Mouse (Mus musculus) CH12.LX (cell line): ENCODE measurements around the gene Gm17019.
"Not testable (repeated sequence)": the region's sequence is repeated elsewhere in the genome, so short reads cannot be mapped to it uniquely, and the experiment has no call there.

Experiments
- CTCF ChIP-seq, 2 experiments: IDR thresholded peaks in 1 of 2; conservative IDR thresholded peaks in 1 of 2; 2 replicates each; pipeline ENCODE4 v1.5.1; 2011 to 2012; ENCODE audit warnings: low read depth in 2 of 2, low read length in 2 of 2, improper control_type of control experiment in 1 of 2, inconsistent platforms in 1 of 2, mild to moderate bottlenecking in 1 of 2, moderate library complexity in 1 of 2
- ETS1 ChIP-seq: conservative IDR thresholded peaks from 2 replicates; pipeline ENCODE4 v1.6.1; 2012; ENCODE audit warnings: low read depth, mild to moderate bottlenecking, inconsistent platforms, low read length, improper control_type of control experiment, moderate library complexity
- HCFC1 ChIP-seq: IDR thresholded peaks from 2 replicates; pipeline ENCODE4 v1.6.1; 2012; ENCODE audit warnings: low read depth, mild to moderate bottlenecking, inconsistent platforms, low read length, improper control_type of control experiment
- POLR2A ChIP-seq: IDR thresholded peaks from 2 replicates; pipeline ENCODE4 v1.6.1; 2011; ENCODE audit warnings: low read depth, mild to moderate bottlenecking, improper control_type of control experiment, low read length
- TCF12 ChIP-seq: IDR thresholded peaks from 2 replicates; pipeline ENCODE4 v1.6.1; 2014; ENCODE audit warnings: low read depth, mild to moderate bottlenecking, inconsistent platforms, low read length, improper control_type of control experiment

GRCm38 (mm10) chr5:15050807-15051206 is 18.0 kb upstream of the Gm17019 start:
- TF ChIP-seq POLR2A; HCFC1; CTCF (conservative IDR thresholded peaks at IDR 0.05 in 1 of 2, IDR thresholded peaks at IDR 0.05 in 1 of 2; ENCODE audit: low read depth in 2 of 2, low read length in 2 of 2); TCF12; ETS1: not testable (repeated sequence)
